Mouse (Mus musculus) hindbrain, embryonic 11.5 days (tissue): ENCODE results near the gene Lrrfip1. TPM values are rescaled to one million over a fixed set of nuclear protein-coding genes. Genes with fewer than 3 reads are reported as not detected.
A peak's percentile ranks its signal among the peaks of the same experiment; 100 is the strongest.

Experiments
- ATAC-seq: fragments of 200-750 bp; cut with Nextera tagmentation; 2 replicates; pipeline ENCODE4 v1.8.0; 2017; ENCODE audit warnings: mild to moderate bottlenecking, moderate TSS enrichment, moderate library complexity; ENCODE audit not compliant: low FRiP score
- DNase-seq: peaks from one replicate; pipeline ENCODE4 v3.0.0-alpha.2; 2015; ENCODE audit warnings: low spot score
- H3K27ac ChIP-seq: fragments of 300-500 bp; sonication (generic); 2 replicates; pipeline ENCODE4 v1.5.1; 2014; ENCODE audit warnings: mild to moderate bottlenecking, low read depth, low read length
- H3K27me3 ChIP-seq: fragments of 300-500 bp; sonication (generic); 2 replicates; pipeline ENCODE4 v1.6.1; 2014; ENCODE audit warnings: mild to moderate bottlenecking, low read length, moderate library complexity, mixed read lengths; ENCODE audit not compliant: control insufficient read depth, insufficient read depth
- H3K36me3 ChIP-seq: fragments of 300-500 bp; sonication (generic); 2 replicates; pipeline ENCODE4 v1.6.1; 2014; ENCODE audit warnings: mild to moderate bottlenecking, low read length, moderate library complexity, mixed read lengths; ENCODE audit not compliant: control insufficient read depth, insufficient read depth
- H3K4me1 ChIP-seq: fragments of 300-500 bp; sonication (generic); replicated peaks from 2 replicates; pipeline ENCODE4 v1.6.1; 2014; ENCODE audit warnings: low read length, mixed read lengths; ENCODE audit not compliant: control insufficient read depth, insufficient read depth
- H3K4me2 ChIP-seq: fragments of 300-500 bp; sonication (generic); replicated peaks from 2 replicates; pipeline ENCODE4 v1.6.1; 2014; ENCODE audit warnings: mild to moderate bottlenecking, low read depth, low read length
- H3K4me3 ChIP-seq: fragments of 300-500 bp; sonication (generic); 2 replicates; pipeline ENCODE4 v1.5.1; 2014; ENCODE audit warnings: low read depth, low read length
- H3K9ac ChIP-seq: fragments of 300-500 bp; sonication (generic); 2 replicates; pipeline ENCODE4 v1.6.1; 2014; ENCODE audit warnings: low read depth, low read length
- H3K9me3 ChIP-seq: fragments of 300-500 bp; sonication (generic); 2 replicates; pipeline ENCODE4 v1.6.1; 2016; ENCODE audit warnings: low read length; ENCODE audit not compliant: control insufficient read depth
- WGBS: fragments of 180-500 bp; shearing (Covaris S2); extraction: QIAGEN DNeasy Blood & Tissue Kit; methylation state at CpG from one replicate; pipeline ENCODE4 v1.1.7; 2014; 5-methylcytosine and 5-hydroxymethylcytosine counted together
- polyA plus RNA-seq: library from polyadenylated mRNA; unstranded; fragments of >200 nt; fragmentation: Nextera tagmentation; extraction: Ambion mirVana; gene quantifications from 2 replicates; pipeline ENCODE4 v1.2.1, GENCODE M21; 2014

The Lrrfip1 gene
- polyA plus RNA-seq, 1 experiment from 2014 or later = 23.5 TPM

GRCm38 (mm10) chr1:91052747-91053181, 54.2 kb downstream of the Lrrfip1 start:
- peaks cover 2% of the 10 kb centered on the region; the same call in 1 of the 2 replicates for H3K27me3 ChIP-seq
- WGBS = under 1% methylated on average over 28 of the region's 28 CpGs
- H3K36me3 ChIP-seq = no peaks in the 10 kb centered on the region

GRCm38 (mm10) chr1:91053218-91054073, 54.9 kb downstream of the Lrrfip1 start:
- no peak for DNase-seq
- no peaks in the 10 kb centered on the region for H3K36me3 ChIP-seq
- WGBS = 3% methylated on average over 37 of the region's 41 CpGs

More at GRCm38 (mm10) chr1:91052747-91053181, 54.2 kb downstream of the Lrrfip1 start:
- DNase-seq (peak; percentile 90), ATAC-seq (peak; percentile 96)
- Histone ChIP-seq H3K4me2 (peak overlapping the region; percentile 89), H3K9ac (peak overlapping the region; percentile 52), H3K27ac (no peak overlapping the region), H3K9me3 (no peaks in the 10 kb centered on the region), H3K4me3 (peak overlapping the region; percentile 43), H3K4me1 (no peaks in the 10 kb centered on the region; the same call in 1 of the 2 replicates)

GRCm38 (mm10) chr1:91054074-91054471, 55.5 kb downstream of the Lrrfip1 start:
- H3K9ac ChIP-seq = no peak overlapping the region
- ATAC-seq (no peak), DNase-seq (no peak)
- peak overlapping the region; percentile 89 for H3K4me2 ChIP-seq
- H3K27ac ChIP-seq = no peak overlapping the region
- H3K4me1 ChIP-seq = no peaks in the 10 kb centered on the region; the same call in 1 of the 2 replicates
- H3K36me3 ChIP-seq = no peaks in the 10 kb centered on the region
- WGBS = 49% methylated on average over 10 of the region's 10 CpGs
- H3K4me3 ChIP-seq = peak overlapping the region; percentile 43; the same call in 1 of the 2 replicates
- H3K27me3 ChIP-seq = peaks cover 2% of the 10 kb centered on the region; the same call in 1 of the 2 replicates
- no peaks in the 10 kb centered on the region for H3K9me3 ChIP-seq

More at GRCm38 (mm10) chr1:91053218-91054073, 54.9 kb downstream of the Lrrfip1 start:
- H3K27me3 ChIP-seq = peaks cover 2% of the 10 kb centered on the region; the same call in 1 of the 2 replicates
- H3K27ac ChIP-seq = no peak overlapping the region
- H3K4me2 ChIP-seq = peak overlapping the region; percentile 89
- H3K9ac ChIP-seq = peak overlapping the region; percentile 25; the same call in 1 of the 2 replicates
- peak overlapping the region; percentile 43 for H3K4me3 ChIP-seq
- ATAC-seq = peak; percentile 73; the same call in 1 of the 2 replicates
- H3K9me3 ChIP-seq = no peaks in the 10 kb centered on the region
- H3K4me1 ChIP-seq = no peaks in the 10 kb centered on the region; the same call in 1 of the 2 replicates

GRCm38 (mm10) chr1:91054815-91055214, 56.3 kb downstream of the Lrrfip1 start:
- H3K4me2 ChIP-seq = no peak overlapping the region
- peaks cover 2% of the 10 kb centered on the region; the same call in 1 of the 2 replicates for H3K27me3 ChIP-seq
- no peak overlapping the region for H3K9ac ChIP-seq
- H3K36me3 ChIP-seq = no peaks in the 10 kb centered on the region
- no peaks in the 10 kb centered on the region for H3K9me3 ChIP-seq
- no peak overlapping the region for H3K4me3 ChIP-seq
- DNase-seq = no peak
- no peak for ATAC-seq
- no peaks in the 10 kb centered on the region; the same call in 1 of the 2 replicates for H3K4me1 ChIP-seq
- no peak overlapping the region for H3K27ac ChIP-seq
- WGBS = 61% methylated on average over 3 of the region's 3 CpGs

- Histone ChIP-seq H3K4me2 (no peak overlapping the region), H3K27ac (no peak overlapping the region), H3K9me3 (no peaks in the 10 kb centered on the region), H3K36me3 (no peaks in the 10 kb centered on the region), H3K27me3 (peaks cover 2% of the 10 kb centered on the region; the same call in 1 of the 2 replicates), H3K4me1 (no peaks in the 10 kb centered on the region; the same call in 1 of the 2 replicates), H3K9ac (no peak overlapping the region), H3K4me3 (no peak overlapping the region)
- DNase-seq (no peak), ATAC-seq (no peak)
- 69% methylated on average over 9 of the region's 9 CpGs for WGBS
Observed at GRCm38 (mm10) chr1:91055744-91056143, 57.2 kb downstream of the Lrrfip1 start.

GRCm38 (mm10) chr1:91056416-91056815, 57.9 kb downstream of the Lrrfip1 start:
- Histone ChIP-seq H3K4me2 (no peak overlapping the region), H3K36me3 (no peaks in the 10 kb centered on the region), H3K4me3 (no peak overlapping the region), H3K9me3 (no peaks in the 10 kb centered on the region), H3K27me3 (peaks cover 2% of the 10 kb centered on the region; the same call in 1 of the 2 replicates), H3K27ac (no peak overlapping the region), H3K9ac (no peak overlapping the region), H3K4me1 (no peaks in the 10 kb centered on the region; the same call in 1 of the 2 replicates)
- 90% methylated on average over 8 of the region's 8 CpGs for WGBS
- DNase-seq = no peak
- no peak for ATAC-seq

GRCm38 (mm10) chr1:91057311-91058245, 59.0 kb downstream of the Lrrfip1 start:
- no peak overlapping the region for H3K4me3 ChIP-seq
- no peaks in the 10 kb centered on the region for H3K36me3 ChIP-seq
- peaks cover 2% of the 10 kb centered on the region; the same call in 1 of the 2 replicates for H3K27me3 ChIP-seq
- no peaks in the 10 kb centered on the region for H3K9me3 ChIP-seq
- H3K4me1 ChIP-seq = peaks cover 4% of the 10 kb centered on the region; the same call in 1 of the 2 replicates
- H3K27ac ChIP-seq = no peak overlapping the region
- ATAC-seq (no peak), DNase-seq (no peak)
- H3K9ac ChIP-seq = no peak overlapping the region
- H3K4me2 ChIP-seq = no peak overlapping the region
- WGBS = 87% methylated on average over 18 of the region's 18 CpGs

GRCm38 (mm10) chr1:91058251-91058650, 59.7 kb downstream of the Lrrfip1 start:
- DNase-seq (no peak), ATAC-seq (no peak)
- peaks cover 2% of the 10 kb centered on the region; the same call in 1 of the 2 replicates for H3K27me3 ChIP-seq
- H3K9ac ChIP-seq = no peak overlapping the region
- no peak overlapping the region for H3K4me2 ChIP-seq
- 87% methylated on average over 6 of the region's 6 CpGs for WGBS
- H3K36me3 ChIP-seq = no peaks in the 10 kb centered on the region
- H3K4me1 ChIP-seq = peaks cover 4% of the 10 kb centered on the region; the same call in 1 of the 2 replicates
- no peak overlapping the region for H3K4me3 ChIP-seq
- no peak overlapping the region for H3K27ac ChIP-seq
- no peaks in the 10 kb centered on the region for H3K9me3 ChIP-seq
